Mouse (Mus musculus) bone marrow macrophage, adult 2 months (primary cell): ENCODE data around the gene Rab3il1.

Experiments
- CTCF ChIP-seq: IDR thresholded peaks from 2 replicates; pipeline ENCODE4 v1.5.1; 2012; ENCODE audit warnings: low read depth, mild to moderate bottlenecking, low read length, moderate library complexity
- POLR2A ChIP-seq: IDR thresholded peaks from 2 replicates; pipeline ENCODE4 v1.6.1; 2012; ENCODE audit warnings: mild to moderate bottlenecking, low read depth, low read length, borderline replicate concordance

GRCm38 (mm10) chr19:10058876-10059427 lies 57.5 kb downstream of the Rab3il1 start:
- TF ChIP-seq POLR2A, result no peak
- no peak for TF ChIP-seq CTCF
